Mouse (Mus musculus) ovary, postnatal 14 days (tissue): ENCODE data around the gene Lrtm1.

Experiments
- DNase-seq: peaks from one replicate; pipeline ENCODE4 v3.0.0; 2022; ENCODE audit warnings: low spot score

Lrtm1 gene

GRCm38 (mm10) chr14:29038246-29038645, 20.2 kb downstream of the Lrtm1 start:
- DNase-seq, result no peak

DNA sequence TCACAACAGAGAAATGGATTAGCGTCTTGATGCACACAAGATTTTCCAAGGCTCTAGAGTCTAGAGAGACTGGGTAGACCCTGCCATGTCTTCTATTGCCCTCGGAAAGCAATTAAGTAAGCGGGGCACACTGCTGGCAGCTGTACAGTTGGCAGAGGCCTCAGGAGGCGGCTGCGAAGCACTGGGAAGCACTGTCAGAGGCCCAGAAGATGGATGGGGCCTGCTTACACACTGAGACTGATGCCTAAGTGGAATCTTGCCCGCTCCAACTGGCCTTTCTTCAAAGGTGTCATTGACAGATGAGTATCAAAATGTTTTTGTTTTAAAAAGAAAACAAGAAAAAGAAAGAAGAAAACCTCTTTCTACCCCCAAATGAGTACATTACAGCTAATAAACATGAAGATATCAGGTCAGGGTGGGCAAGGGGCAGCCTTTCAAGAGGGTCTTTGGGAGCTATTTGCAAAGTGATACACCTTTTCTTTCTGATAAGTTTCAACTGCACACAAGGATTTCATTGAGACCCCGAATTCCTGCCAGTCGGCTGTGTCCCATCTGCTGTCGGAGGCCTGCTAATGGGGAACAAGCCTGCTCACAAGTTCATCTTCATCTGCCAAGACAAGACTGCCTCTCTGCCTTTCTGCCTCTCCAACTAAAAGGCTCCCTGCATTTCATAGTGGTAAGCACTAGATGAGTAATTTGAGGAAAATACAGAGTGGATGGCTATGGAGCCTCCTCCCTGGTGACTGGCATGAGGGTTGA, 22.8 kb downstream of the Lrtm1 start:
- DNase-seq, result peak; percentile 26

GRCm38 (mm10) chr14:29041498-29041897, 23.5 kb downstream of the Lrtm1 start:
- no peak for DNase-seq

- DNase-seq, result no peak
These were observed 24.3 kb downstream of the Lrtm1 start for GRCm38 (mm10) chr14:29042355-29042754.

GRCm38 (mm10) chr14:29051951-29052835, 34.2 kb downstream of the Lrtm1 start:
- no peak for DNase-seq

- no peak for DNase-seq
These were observed 42.7 kb downstream of the Lrtm1 start for GRCm38 (mm10) chr14:29060679-29061078.

GRCm38 (mm10) chr14:29061491-29061890, 43.5 kb downstream of the Lrtm1 start:
- DNase-seq, result no peak

DNA sequence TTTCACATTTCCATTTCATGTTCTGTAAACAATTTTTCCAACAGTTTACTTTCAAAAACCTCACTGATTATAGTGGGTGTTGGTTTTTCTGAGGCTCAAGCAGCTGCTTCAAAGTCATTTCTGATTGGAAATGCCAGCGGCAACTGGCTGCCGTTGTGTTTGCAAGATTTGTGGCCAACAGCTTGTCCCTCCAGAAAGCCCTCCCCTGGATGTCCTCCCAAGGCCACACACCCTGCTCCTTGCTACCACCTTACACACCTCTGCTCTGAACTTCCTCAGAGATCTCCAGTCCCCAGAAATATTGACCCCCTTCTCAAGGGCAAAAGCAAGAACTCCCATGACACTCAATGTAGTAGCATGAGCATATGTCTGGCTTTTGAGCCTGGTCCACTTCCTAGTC, 44.7 kb downstream of the Lrtm1 start:
- DNase-seq, result no peak

- DNase-seq, result no peak
These were observed 55.7 kb downstream of the Lrtm1 start for GRCm38 (mm10) chr14:29073747-29074146.

DNA sequence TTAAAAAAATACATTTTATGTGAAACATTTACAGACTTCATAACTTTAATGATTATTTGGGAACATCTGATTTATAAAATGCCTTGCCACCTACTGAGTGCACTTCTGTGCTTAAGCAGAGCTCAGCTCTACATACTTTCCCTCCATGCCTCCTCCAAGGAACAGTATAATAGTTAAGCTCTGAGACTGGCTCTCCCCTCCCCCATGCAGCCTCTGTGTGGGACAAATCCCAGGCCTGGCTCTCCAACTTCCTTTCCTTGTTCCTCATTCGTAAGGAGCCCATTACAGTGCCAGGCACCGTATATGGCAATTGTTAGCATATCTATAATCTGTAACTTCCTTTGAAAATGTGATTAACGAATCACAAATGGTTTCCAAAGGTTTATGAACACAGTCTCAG, 59.4 kb downstream of the Lrtm1 start:
- no peak for DNase-seq

DNA sequence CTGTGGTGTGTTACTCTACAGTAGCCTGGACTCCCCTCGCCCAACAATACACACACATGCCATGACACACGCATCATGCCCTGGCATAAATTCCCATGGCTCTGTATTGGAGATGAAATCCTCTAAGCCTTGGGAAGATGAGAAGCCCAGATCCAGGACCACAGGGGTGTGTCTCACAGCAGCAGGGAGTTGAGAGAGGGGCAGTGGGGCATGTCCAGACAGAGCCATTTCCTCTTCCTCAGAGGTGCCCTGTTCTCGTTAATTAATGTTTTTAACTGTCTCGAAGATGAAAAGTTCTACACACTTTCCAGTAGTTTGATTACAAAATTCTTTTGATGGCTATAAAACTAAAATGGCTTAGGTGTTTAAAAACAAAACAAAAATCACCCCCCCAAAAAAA, 62.2 kb downstream of the Lrtm1 start:
- DNase-seq, result no peak

- no peak for DNase-seq
These were observed 62.6 kb downstream of the Lrtm1 start for GRCm38 (mm10) chr14:29080630-29081029.

- no peak for DNase-seq
These were observed 64.2 kb downstream of the Lrtm1 start for GRCm38 (mm10) chr14:29082171-29082570.
